Mouse (Mus musculus) cortical plate, adult 2 months (tissue): Measurements from ENCODE around the gene Gskip.

Experiments
- CTCF ChIP-seq: fragments of 200-500 bp; IDR thresholded peaks from 2 replicates; pipeline ENCODE4 v1.5.1; 2011; ENCODE audit warnings: mild to moderate bottlenecking, control low read depth, low read length; ENCODE audit not compliant: insufficient read depth; ENCODE audit errors: extremely low read depth
- POLR2A ChIP-seq: fragments of 200-500 bp; IDR thresholded peaks from 2 replicates; pipeline ENCODE4 v1.6.1; 2011; ENCODE audit warnings: mild to moderate bottlenecking, low read length, control low read depth; ENCODE audit not compliant: insufficient read depth; ENCODE audit errors: extremely low read depth

DNA sequence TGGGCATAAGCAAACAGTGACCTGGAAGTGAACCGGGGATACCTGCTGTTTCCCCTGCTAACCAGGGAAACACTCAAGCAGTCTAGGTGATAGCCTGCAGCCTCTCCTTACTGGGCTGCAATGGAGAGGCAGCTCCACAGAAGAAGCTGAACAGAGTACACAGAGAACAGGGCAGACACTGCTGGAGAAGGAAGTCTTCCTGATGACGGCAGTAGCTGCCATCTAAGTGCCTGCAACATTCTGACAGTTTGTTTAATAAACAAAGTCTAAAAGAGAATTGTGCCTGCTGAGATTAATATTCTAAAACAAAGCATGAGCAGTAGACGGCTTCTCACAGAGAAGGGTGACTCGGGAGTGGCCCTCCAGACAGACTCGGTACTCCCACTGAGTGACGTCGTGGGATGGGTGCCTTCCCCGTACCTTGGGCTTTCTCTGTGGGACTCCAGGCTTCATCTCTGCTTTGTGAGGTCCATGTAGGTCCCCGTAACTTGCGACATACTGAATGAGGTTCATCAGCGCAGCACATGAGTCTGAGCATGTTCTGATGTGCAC, 41.8 kb upstream of the Gskip start:
- TF ChIP-seq CTCF = no peak
- no peak for TF ChIP-seq POLR2A
